Mouse (Mus musculus): ENCODE measurements around the gene Tbx21.

The Tbx21 gene

GRCm38 (mm10) chr11:97114671-97115601 is at the start of gene Tbx21:
Gene Tbx21, minus strand, starts transcription at chr11:97115331.
- DNase-seq (ENCODE audit: low read depth), result no peak

- DNase-seq (ENCODE audit: low read depth), result no peak
These were observed 45.2 kb upstream of the Tbx21 start for GRCm38 (mm10) chr11:97160341-97160740.

GRCm38 (mm10) chr11:97156999-97157398 is 41.9 kb upstream of the Tbx21 start:
- no peak for DNase-seq (ENCODE audit: low read depth)

GRCm38 (mm10) chr11:97152662-97153287 is 37.6 kb upstream of the Tbx21 start:
- DNase-seq (ENCODE audit: low read depth), result no peak

- DNase-seq (ENCODE audit: low read depth), result no peak
These were observed 36.9 kb upstream of the Tbx21 start for GRCm38 (mm10) chr11:97152023-97152426.

GRCm38 (mm10) chr11:97151343-97151801 is 36.2 kb upstream of the Tbx21 start, which contains the start of gene Tbkbp1:
Gene Tbkbp1, minus strand, starts transcription at chr11:97151495.
- no peak for DNase-seq (ENCODE audit: low read depth)

GRCm38 (mm10) chr11:97150411-97151330 is 35.5 kb upstream of the Tbx21 start:
- no peak for DNase-seq (ENCODE audit: low read depth)

- no peak for DNase-seq (ENCODE audit: low read depth)
These were observed 34.9 kb upstream of the Tbx21 start for GRCm38 (mm10) chr11:97149995-97150410.

GRCm38 (mm10) chr11:97149026-97149425 is 33.9 kb upstream of the Tbx21 start:
- no peak for DNase-seq (ENCODE audit: low read depth)

- DNase-seq (ENCODE audit: low read depth), result no peak
These were observed 33.5 kb upstream of the Tbx21 start for GRCm38 (mm10) chr11:97148591-97148990.

GRCm38 (mm10) chr11:97147333-97147732 is 32.2 kb upstream of the Tbx21 start:
- DNase-seq (ENCODE audit: low read depth), result no peak

- peak; percentile 63 for DNase-seq (ENCODE audit: low read depth)
These were observed 31.6 kb upstream of the Tbx21 start for GRCm38 (mm10) chr11:97146724-97147123.

- DNase-seq (ENCODE audit: low read depth), result no peak
These were observed 30.8 kb upstream of the Tbx21 start for GRCm38 (mm10) chr11:97145951-97146350.

GRCm38 (mm10) chr11:97145320-97145719 is 30.2 kb upstream of the Tbx21 start:
- DNase-seq (ENCODE audit: low read depth), result no peak

- no peak for DNase-seq (ENCODE audit: low read depth)
These were observed 28.2 kb upstream of the Tbx21 start for GRCm38 (mm10) chr11:97143196-97143900.

GRCm38 (mm10) chr11:97142159-97142608 is 27.1 kb upstream of the Tbx21 start:
- no peak for DNase-seq (ENCODE audit: low read depth)

- DNase-seq (ENCODE audit: low read depth), result no peak
These were observed 25.7 kb upstream of the Tbx21 start for GRCm38 (mm10) chr11:97140811-97141210.

- no peak for DNase-seq (ENCODE audit: low read depth)
These were observed 24.1 kb upstream of the Tbx21 start for GRCm38 (mm10) chr11:97139256-97139655.

GRCm38 (mm10) chr11:97138554-97139226 is 23.6 kb upstream of the Tbx21 start:
- no peak for DNase-seq (ENCODE audit: low read depth)

- DNase-seq (ENCODE audit: low read depth), result no peak
These were observed 18.1 kb upstream of the Tbx21 start for GRCm38 (mm10) chr11:97133270-97133669.

GRCm38 (mm10) chr11:97132185-97132584 is 17.1 kb upstream of the Tbx21 start:
- DNase-seq (ENCODE audit: low read depth), result no peak
